15 mouse cellular contexts compared by ENCODE assay signal in genomic region chr2:18169174-18169948, GRCm38 (mm10).
"Had no signal": no experiment of that assay in that cellular context is flagged by ENCODE, and none has a peak within 500 bp of the region (broad histone marks: within the 10 kb centered on the region; RNA-seq: fewer than 3 reads in every experiment).

No protein-coding gene starts in this region.

- H3K9ac ChIP-seq: intestine, embryonic 15.5 days; kidney, embryonic 15.5 days; limb, embryonic 12.5 days; lung, embryonic 15.5 days; neural tube, embryonic 13.5 days had no signal

- H3K27me3 ChIP-seq: intestine, embryonic 15.5 days; kidney, embryonic 15.5 days; limb, embryonic 12.5 days; lung, embryonic 15.5 days; neural tube, embryonic 13.5 days had no signal

- ATAC-seq: intestine, embryonic 15.5 days; midbrain, embryonic 16.5 days had no signal

- DNase-seq: kidney, adult 18-20 months; kidney, postnatal 25 days; layer of hippocampus, adult 9-11 months; layer of hippocampus, postnatal 36 days; lung, postnatal 14 days; right cerebral cortex, postnatal 14 days; thymus, postnatal 36 days had no signal

- H3K4me3 ChIP-seq: intestine, embryonic 15.5 days; kidney, embryonic 15.5 days; limb, embryonic 12.5 days; lung, embryonic 15.5 days; neural tube, embryonic 13.5 days had no signal

- H3K4me2 ChIP-seq: intestine, embryonic 15.5 days; kidney, embryonic 15.5 days; limb, embryonic 12.5 days; lung, embryonic 15.5 days; midbrain, embryonic 11.5 days; neural tube, embryonic 13.5 days had no signal

- H3K9me3 ChIP-seq: intestine, embryonic 15.5 days; kidney, embryonic 15.5 days; limb, embryonic 12.5 days; lung, embryonic 15.5 days; neural tube, embryonic 13.5 days had no signal

- H3K27ac ChIP-seq: intestine, embryonic 15.5 days; kidney, embryonic 15.5 days; limb, embryonic 12.5 days; lung, embryonic 15.5 days; macrophage; neural tube, embryonic 13.5 days had no signal

- H3K4me1 ChIP-seq: intestine, embryonic 15.5 days; kidney, embryonic 15.5 days; limb, embryonic 12.5 days; lung, embryonic 15.5 days had no signal

- H3K36me3 ChIP-seq: intestine, embryonic 15.5 days had no signal
